Mouse (Mus musculus) c-Kit-positive CD71-negative TER-119-negative erythroid progenitor cells, embryonic 14.5 days (primary cell): ENCODE results near the gene Dapk1.
A peak's percentile ranks its signal among the peaks of the same experiment; 100 is the strongest.

ENCODE experiments used
- DNase-seq: peaks from one replicate; pipeline ENCODE4 v3.0.0-alpha.2; 2013; ENCODE audit warnings: low read depth

Dapk1 gene

DNA sequence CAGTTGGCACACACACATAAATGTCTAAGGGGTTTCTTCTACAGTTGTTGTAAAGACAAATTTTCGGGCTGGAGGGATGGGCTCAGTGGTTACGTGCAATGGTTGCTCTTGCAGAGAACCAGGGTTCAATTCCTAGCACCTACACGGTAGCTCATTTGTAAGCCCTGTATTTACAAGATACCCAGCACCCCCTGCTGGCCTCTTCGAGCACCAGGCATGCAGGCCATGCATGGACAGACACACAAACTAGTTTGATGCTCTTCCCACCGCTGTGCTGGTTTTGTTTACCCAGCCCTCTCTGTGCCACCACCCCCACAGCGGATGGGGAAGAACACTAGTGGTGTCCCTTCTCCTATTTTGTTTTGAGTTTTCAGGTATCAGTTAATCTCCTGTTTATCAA lies 138.5 kb downstream of the Dapk1 start:
- no peak for DNase-seq

DNA sequence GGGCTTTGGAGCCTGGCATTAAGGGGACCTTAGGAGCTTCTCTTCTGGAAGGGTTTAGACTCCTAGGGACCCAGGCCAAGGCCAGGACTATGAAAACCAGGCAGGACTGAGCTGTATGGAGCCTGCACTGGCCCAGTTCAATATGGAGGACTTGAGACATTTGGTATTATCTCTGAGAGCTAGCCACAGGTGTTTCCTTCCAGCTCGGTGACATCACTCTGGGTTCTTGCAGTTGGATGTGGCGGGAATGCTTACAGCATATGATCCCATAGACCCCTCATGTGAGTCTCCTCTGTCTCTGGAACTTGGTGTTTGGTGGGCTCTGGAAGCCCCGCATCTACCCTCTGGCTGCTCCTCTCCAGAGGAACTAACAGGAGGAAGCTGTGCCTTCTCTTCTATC lies 140.9 kb downstream of the Dapk1 start:
- DNase-seq, result no peak

- peak; percentile 60 for DNase-seq
Measured at GRCm38 (mm10) chr13:60743381-60744077, 141.8 kb downstream of the Dapk1 start.

DNA sequence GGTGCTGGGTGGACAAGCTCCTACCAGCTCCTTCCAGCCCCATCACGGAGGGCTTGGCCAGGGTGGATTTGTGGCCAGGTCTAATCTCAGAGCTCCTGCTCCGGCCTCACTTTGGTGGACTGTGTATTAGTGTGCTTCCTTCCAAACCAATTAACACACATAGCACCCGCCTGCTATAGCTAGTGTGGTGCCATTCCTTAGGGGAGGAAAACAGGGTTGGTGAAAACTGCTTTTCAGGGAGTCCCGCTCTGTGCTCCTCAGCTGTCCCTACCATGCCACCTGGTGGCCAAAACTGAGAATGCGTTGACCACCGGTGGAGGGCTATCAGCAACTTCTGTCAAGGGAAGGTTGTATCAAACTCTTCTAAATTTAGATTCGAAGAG lies 142.3 kb downstream of the Dapk1 start:
- peak; percentile 67 for DNase-seq

GRCm38 (mm10) chr13:60744736-60745135 lies 143.0 kb downstream of the Dapk1 start:
- DNase-seq, result no peak

- no peak for DNase-seq
Measured at GRCm38 (mm10) chr13:60745358-60745757, 143.6 kb downstream of the Dapk1 start.

DNA sequence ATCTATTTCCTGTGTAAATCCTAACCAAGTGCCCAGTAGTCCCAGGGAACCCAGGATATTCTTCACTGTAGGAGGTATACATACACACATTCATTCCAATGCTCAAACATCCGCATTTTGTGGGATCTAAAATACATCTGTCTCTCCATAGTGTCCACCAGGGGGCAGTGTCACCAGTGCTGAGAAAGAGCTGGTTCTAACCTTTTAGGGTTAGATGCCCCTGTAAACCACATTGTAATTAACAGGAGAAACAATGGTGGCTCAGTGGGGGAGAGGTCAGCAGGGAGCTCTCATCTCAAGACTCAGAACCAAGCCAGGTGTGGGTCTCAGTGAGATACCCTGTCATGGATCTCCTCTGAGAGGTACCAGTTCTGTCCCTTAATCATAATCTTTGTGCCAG lies 144.5 kb downstream of the Dapk1 start:
- DNase-seq, result no peak

- no peak for DNase-seq
Measured at GRCm38 (mm10) chr13:60747201-60747600, 145.5 kb downstream of the Dapk1 start.

DNA sequence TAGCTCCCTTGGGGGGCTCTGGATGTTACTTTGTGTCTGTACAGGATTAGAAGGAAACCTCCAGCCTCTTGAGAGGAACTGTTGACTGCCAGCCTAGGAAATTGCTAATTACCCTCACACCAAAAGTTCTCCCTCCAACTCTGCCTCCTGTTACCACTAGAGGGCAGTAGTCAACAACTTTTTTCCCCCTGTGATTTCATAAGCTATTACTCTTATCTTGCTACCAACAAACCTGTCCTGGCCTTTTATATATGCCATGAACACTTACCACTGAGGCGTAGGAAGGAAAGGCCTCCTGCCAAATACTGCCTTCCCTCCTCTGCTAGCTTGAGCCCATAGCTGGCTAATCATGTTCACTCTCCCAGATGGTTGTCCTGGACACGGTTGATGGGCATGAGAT lies 146.8 kb downstream of the Dapk1 start:
- no peak for DNase-seq

DNA sequence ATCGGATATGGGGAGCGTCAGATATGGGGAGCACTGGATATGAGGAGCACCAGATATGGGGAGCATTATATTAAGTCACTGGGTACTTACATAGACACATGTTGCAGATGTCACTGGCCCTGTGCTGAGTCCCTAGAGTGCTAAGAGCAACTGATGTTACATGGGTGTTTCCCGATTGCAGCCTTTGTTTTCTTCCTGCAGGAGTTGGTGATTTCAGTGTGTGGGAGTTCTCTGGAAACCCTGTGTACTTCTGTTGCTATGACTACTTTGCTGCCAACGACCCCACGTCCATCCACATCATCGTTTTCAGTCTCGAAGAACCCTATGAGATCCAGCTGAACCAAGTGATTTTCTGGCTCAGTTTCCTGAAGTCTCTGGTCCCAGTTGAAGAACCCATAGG lies 149.2 kb downstream of the Dapk1 start:
- DNase-seq, result no peak

DNA sequence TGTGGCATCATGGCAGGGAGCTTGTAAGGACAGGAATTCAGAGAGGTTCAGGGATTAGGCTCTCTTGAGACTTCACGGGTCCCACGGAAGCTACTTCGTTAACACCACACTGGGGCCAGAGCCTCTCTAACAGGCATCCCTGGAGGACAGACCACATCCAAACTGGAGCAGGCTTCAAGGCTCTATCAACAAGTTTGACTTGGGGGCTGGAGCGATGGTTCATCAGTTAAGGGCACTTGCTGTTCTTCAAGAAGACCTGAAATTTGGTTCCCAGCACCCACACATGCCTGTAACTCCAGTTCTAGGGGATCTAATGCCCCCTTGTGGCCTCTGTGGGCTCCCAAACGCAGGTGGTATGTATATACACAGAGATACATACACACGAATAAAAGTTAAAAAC lies 151.5 kb downstream of the Dapk1 start:
- no peak for DNase-seq

DNA sequence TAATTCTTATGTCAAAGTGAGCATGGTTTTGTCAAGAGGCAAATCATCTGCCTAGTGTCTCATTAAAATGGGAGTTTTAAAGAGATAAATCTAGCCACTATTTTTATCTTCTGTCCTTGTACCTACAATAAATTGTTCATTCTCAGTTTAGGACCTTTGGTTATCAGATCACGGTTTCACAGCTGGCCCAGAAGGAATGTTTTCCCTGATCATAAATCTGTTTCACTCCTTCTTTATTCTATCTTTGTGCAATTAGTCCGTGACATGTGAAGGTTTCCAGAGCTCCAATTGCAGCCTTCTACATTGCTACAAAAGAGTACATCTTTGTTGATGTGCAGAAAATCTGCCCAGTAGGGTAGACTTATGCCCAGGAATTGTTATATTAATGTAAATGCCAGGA lies 153.5 kb downstream of the Dapk1 start:
- DNase-seq, result no peak

GRCm38 (mm10) chr13:60757292-60757691 lies 155.5 kb downstream of the Dapk1 start:
- DNase-seq, result no peak

- no peak for DNase-seq
Measured at GRCm38 (mm10) chr13:60759136-60759535, 157.4 kb downstream of the Dapk1 start.

GRCm38 (mm10) chr13:60760392-60760791 lies 158.6 kb downstream of the Dapk1 start:
- DNase-seq, result no peak

DNA sequence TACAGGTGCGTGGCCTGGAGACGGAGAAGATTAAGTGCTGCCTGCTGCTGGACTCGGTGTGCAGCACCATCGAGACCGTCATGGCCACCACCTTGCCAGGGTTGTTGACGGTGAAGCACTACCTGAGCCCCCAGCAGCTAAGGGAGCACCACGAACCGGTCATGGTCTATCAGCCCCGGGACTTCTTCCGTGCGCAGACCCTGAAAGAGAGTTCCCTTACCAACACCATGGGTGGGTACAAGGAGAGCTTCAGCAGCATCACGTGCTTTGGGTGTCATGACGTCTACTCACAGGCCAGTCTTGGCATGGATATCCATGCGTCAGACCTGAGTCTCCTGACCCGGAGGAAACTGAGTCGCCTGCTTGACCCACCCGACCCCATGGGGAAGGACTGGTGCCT lies 159.4 kb downstream of the Dapk1 start:
- DNase-seq, result no peak

GRCm38 (mm10) chr13:60780534-60780933 lies 178.8 kb downstream of the Dapk1 start:
- DNase-seq, result no peak

GRCm38 (mm10) chr13:60783301-60783700 lies 181.6 kb downstream of the Dapk1 start:
- DNase-seq, result no peak

DNA sequence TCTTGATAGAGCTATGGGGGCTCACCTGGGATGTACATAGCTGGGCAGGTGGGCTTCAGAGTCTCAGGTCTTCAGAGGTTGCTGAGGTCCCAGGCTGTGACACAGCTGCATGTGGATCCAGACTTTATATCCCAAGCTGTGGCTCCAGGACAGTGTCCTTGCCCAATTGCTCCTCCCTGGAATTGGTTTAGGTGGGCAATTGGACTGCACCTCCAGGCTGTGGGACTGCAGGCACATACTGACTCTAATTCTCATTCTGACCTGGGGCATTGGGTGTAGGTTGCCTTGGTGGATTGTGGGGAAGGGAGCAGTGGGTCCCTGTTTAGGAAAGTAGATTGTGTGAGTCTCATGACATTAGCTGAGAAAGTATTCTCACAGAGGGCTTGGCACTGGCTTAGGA lies 184.5 kb downstream of the Dapk1 start, which contains the start of gene BC051665:
Gene BC051665, minus strand, starts transcription at position 101 of the 400 bp plus-strand sequence.
- no peak for DNase-seq

GRCm38 (mm10) chr13:60789466-60789865 lies 187.7 kb downstream of the Dapk1 start:
- DNase-seq, result no peak

DNA sequence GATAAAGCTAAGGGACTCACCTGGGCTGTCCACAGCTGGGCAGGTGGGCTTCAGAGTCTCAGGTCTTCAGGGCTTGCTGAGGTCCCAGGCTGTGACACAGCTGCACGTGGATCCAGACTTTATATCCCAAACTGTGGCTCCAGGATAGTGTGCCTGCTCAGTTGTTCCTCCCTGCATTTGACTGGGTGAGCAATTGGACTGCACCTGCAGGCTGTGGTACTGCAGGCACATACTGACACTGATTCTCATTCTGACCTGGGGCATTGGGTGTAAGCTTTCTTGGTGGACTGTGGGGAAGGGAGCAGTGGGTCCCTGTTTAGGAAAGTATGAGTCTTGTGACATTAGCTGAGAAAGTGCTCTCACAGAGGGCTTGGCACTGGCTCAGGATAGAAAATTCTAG lies 201.0 kb downstream of the Dapk1 start, which contains the start of gene Ctsll3:
Gene Ctsll3, minus strand, starts transcription at position 101 of the 400 bp plus-strand sequence.
- DNase-seq, result no peak

GRCm38 (mm10) chr13:60809690-60810089 lies 207.9 kb downstream of the Dapk1 start:
- DNase-seq, result no peak

- no peak for DNase-seq
Measured at GRCm38 (mm10) chr13:60812768-60813167, 211.0 kb downstream of the Dapk1 start.
